Mouse (Mus musculus) hindlimb bud, embryonic 11.5 days (tissue): ENCODE results near the gene A530016L24Rik.
A peak's percentile ranks its signal among the peaks of the same experiment; 100 is the strongest.

Source experiments
- DNase-seq: peaks from one replicate; pipeline ENCODE4 v3.0.0-alpha.2; 2012; ENCODE audit warnings: low read depth, low spot score; ENCODE audit errors: extremely low spot score

A530016L24Rik gene

DNA sequence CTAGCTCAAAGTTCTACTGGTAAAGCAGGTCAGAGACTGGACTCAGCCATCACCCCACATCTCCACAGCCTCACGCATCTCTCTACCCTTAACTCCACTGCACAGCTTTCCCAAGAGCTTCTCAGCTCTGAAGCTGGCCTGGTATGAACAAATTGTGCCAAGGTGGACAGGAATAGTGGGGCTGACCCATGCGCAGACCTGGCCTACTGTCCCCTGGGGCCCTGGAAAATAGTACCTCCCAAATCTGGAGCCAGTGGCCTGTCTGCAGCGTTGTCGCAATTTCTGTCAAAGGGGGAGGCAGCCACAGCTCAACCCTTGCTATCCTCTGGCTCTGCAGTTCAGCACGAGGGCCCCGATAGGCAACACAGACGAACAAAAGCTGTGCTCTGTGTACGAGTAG is at the start of gene A530016L24Rik:
A530016L24Rik (plus strand) TSS at position 315 of the 400 bp plus-strand sequence.
- DNase-seq = no peak

- no peak for DNase-seq
These were observed 49.3 kb upstream of the A530016L24Rik start for GRCm38 (mm10) chr12:112439993-112440392.

DNA sequence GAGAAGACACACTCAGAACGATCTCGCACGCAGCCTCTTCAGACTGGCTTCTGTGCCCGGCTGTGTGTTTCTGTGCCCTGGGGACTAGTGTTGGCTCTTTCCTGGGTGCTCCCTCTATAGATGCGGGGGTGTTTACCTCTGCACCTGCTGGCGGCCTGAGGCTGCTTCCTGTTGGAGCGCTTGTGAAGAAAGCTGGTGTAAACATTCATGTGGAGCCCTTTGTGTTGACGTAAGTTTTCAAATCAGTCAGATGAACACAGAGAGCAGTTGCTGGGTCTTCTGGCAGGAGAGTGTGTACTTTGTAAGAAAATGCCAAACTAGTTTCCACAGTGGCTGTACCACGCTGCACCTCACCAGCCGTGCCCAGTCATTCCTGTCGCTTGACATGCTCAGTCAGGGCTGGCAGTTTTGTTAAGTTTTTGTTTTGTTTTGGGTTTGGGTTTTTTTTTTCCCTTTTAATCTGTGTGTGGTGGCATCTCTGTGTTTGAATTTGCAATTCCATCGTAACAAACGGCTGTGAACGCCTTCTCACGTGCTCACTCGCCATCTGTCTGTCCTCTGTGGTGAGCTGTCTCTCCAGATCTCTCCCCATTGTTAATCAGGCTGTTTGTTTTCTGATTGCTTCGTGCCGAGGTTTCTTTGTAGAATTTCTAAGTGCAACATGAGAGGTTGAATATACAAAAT is 40.0 kb upstream of the A530016L24Rik start:
- no peak for DNase-seq

DNA sequence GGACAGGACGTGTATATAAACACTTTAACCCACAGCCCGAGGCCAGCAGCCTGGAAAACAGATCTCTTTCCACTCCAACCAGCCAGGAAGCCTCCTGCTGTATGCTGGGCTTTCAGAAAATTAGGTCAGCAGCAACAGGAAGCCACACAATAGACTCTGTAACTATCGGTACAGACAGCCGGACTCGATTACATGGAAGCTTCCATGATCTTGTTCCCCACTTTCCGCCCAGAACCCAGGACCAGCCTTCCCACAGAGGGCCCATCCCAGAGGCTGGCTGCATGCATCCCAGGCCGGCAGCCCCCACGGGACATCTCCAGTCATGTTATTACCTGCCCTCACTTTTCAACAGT is 39.4 kb upstream of the A530016L24Rik start:
- no peak for DNase-seq

GRCm38 (mm10) chr12:112450883-112451282 is 38.4 kb upstream of the A530016L24Rik start:
- no peak for DNase-seq

DNA sequence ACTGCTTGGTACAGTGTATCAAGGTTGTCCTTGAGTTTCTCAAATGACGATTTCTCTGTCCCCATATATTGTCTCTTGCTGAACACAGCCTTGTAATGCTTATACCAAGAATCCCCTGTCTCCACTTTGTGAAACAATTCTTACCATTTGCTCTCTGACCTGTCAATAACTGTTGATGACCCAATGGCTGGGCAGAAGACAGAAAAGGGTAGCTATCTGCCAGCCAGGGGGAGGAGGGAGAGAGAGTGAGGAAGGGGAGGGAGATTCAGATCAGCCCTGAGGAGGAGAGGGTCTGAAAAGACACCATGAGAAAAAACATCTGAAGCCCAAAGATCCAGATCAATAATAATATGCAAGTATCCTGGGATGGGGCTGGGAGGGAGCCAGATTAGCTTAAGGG is 37.9 kb upstream of the A530016L24Rik start:
- no peak for DNase-seq

DNA sequence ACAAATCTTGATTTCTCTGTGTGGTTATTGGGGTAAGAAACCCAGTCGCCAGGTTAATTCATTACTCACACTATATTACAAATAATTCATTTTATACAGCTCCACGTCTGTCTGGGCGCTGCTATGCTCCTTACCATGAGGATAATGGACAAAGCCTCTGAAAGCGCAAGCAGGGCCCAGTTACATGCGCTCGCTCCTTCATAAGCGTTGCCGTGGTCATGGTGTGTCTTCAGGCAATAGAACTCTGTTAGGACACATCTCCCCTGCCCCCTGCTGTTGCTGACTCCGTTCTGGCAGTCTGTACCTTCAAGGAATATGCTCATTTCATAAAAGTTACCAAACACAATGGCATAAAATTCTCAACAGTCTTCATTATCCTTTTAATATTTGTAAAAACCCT is 37.4 kb upstream of the A530016L24Rik start:
- no peak for DNase-seq

DNA sequence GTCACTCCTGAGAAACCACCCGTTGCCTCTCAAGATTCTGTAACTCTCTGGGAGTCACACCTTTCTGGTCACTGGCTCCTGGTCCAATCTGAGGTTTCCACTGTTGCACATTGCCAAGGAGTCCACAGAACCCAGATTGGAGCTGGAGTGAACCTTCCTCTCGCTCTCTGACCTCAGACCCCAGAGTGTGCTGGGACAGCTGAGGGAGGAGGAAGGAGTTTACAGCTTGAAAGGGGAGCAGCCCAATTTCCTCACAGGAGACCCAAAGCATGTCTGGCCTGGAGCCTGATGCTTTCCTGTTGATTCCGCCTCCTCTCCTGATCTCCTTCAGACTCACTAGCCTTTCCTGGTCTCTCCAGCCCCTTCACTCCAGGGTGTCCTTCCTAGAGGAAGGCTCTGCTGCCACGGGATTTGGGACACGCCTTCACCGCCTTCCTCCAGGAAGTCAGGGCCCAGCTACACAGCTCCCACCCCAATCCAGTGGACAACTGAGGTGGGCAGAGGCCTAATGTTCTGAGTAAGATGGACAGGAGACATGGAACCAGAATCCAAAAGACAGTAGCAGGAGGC is 33.0 kb upstream of the A530016L24Rik start:
- DNase-seq = no peak

DNA sequence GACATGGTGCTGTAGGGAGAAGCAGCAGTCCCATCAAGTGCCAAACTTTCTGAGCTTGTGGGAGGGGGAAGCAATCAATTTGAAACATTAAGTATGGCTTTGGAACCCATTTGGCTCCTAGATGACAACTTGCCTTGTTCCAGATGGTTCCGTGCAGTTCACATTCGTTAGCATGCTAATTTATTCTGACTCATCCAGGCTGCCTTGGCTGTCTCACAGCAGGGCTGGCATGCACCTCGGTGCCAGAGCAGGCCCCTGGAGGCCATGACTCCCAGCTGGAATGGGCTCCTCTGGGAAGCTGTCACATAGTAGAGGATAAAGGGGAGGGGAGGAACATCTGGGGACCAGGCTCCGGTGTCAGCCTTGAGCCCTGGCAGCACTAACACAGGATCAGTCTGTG is 31.4 kb upstream of the A530016L24Rik start:
- no peak for DNase-seq

DNA sequence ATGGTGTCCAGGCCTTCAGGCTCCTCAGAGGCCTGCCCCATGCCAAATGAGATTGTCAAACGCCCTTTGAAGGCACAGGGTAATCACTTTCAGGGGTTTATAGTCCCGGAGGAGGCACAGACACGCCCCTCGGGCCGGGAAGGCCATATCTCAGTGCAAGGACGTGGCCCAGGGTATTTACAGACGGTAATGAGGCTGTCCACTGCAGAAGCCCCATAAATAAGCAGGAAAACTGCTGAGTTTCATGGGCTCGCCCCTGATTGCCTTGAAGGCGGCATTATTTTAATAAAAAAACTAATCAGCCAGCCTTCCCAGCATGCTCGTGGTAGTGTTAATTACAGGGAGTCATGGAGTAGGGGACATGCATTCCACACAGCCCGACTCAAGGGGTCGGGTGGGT is 26.8 kb upstream of the A530016L24Rik start:
- DNase-seq = no peak

DNA sequence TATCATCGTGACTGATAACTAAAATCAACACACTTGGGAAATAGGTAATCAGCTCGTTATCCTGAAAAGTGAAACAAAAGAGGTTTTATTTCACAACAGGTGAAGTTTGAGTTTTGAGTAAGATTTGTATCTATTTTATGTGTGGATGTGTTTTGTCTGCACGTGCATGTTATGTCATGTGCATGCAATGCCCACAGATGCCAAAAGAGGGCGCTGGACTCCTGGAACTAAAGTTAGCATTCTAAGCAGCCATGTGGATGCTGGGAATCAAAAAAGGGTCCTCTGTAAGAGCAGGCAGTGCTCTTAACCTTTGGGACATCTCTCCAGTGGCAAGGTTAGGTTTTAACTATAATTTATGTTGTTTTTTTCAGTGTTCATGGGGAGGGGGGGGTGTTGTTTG is 26.0 kb upstream of the A530016L24Rik start:
- no peak for DNase-seq

DNA sequence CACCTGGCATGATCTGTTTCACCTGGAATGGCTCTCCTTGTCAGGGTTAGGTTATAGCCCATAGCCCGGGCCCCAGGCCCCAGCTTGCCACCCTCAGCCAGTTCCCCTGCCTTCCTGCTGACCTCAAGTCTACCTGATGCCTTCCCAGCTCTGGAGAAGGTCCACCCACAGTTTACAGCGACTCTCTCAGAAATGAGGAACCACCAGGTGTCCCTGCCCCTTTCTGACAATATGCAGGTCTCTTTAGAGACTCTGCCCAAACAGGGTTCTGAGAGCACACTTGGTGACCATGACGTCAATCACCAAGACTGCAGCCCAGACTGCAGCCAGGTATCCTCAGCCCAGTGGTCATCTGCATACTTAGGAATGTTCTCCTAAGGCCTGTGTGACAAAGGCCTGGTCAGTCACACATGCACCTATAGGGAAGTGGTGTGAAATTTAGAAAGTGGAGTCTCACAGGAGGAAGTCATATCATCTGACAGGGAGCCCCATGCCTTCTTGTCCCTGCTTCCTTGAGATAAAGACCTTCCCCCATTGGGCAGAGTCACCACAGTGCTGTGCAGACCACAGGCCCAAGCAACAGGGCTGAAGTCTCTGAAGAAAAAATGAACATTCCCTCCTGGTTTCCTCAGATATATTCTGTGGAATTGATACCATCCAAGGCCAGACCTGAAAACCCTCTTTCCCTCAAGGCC is 25.4 kb upstream of the A530016L24Rik start:
- DNase-seq = no peak

DNA sequence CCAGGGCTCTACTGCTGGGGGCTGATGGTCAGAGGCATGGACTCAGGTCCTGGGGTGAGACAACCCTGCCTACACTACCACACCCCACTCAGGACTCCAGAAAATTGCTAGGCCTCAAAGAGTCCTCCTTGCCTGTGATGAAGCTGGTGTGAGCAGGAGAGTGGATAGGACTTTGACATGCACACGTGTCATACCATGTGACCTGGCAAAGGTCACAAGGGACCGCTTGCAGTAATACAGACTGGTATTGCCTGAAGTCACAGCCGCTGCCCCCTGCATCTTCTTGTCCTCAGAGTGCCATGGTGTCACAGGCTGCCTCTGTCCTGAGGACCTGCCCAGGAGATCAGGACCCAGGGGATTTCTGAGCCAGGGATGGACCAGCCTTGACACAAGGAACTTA is 24.7 kb upstream of the A530016L24Rik start:
- no peak for DNase-seq

- DNase-seq = no peak
These were observed 23.3 kb upstream of the A530016L24Rik start for GRCm38 (mm10) chr12:112465928-112466327.

- DNase-seq = no peak
These were observed 21.9 kb upstream of the A530016L24Rik start for GRCm38 (mm10) chr12:112467387-112467786.

GRCm38 (mm10) chr12:112469393-112469792 is 19.9 kb upstream of the A530016L24Rik start:
- no peak for DNase-seq

- DNase-seq = no peak
These were observed 19.0 kb upstream of the A530016L24Rik start for GRCm38 (mm10) chr12:112470216-112470615.

DNA sequence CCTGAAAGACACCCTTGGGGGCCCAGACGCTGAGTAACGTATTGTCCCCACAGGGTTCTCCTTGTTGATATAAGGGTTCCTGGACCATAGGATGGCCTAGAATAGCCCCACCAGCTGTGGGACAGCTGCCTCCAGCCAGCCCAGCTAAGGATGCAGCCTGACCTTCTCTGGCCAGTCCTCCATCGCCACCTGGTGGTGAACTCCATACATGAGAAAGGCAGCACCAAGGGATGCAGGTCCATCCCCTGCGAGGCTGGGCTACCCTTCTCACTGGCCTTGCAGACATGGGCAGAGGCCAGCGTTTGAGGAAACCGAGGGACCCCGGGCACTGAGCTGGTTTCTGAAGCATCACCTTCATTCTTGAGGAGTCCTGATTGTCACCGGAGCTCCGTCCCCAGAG is 15.5 kb upstream of the A530016L24Rik start:
- DNase-seq = peak; percentile 67

GRCm38 (mm10) chr12:112489535-112489934 is 287 bp downstream of the A530016L24Rik start:
- no peak for DNase-seq

GRCm38 (mm10) chr12:112490444-112490939 is 1.2 kb downstream of the A530016L24Rik start:
- no peak for DNase-seq

DNA sequence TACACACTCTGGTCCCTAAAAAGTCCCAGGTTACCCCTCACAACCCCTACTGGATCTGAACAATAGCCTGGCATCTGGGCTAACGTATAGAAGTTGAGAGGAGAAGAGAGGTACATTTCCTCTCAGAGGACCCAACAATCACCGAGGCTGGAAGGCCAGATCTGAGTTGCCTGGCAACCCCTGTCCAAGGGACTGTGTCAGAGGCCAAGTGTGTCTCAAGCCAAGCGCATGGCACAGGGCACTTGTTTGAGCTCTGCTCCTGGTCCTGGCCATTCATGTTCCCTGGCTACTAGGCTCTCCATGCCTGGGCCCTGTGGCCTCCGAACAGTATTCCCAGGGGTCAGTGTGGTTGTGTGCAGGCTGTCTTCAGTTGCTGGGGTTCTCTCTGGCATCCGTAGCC is 6.9 kb downstream of the A530016L24Rik start:
- no peak for DNase-seq

DNA sequence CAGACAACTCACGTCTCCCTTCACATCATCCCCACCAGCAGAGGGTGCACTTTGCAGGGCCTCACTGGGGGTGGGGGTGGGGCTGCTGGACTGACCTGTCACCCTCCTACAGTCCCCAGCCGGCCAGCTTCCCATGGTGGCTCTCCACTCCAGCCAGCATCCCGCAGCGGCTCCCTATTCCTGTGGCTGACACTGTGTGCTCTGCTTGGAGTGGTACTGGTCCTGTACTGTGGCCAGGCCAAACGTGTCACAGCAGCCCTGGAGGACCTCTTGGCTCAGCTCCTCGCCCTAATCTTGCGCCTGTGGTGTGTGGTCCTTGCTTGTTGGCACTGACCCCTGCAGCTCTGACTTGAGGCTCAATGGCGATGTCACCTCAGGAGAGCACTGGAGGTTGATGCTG is 8.5 kb downstream of the A530016L24Rik start:
- no peak for DNase-seq
